Mouse (Mus musculus): Measurements from ENCODE around the gene Ckm. TPM values are rescaled to one million over a fixed set of nuclear protein-coding genes. Genes with fewer than 3 reads are reported as not detected.

Ckm gene
- polyA plus RNA-seq, 1 experiment = 0.08 TPM

- H3K4me1 ChIP-seq (ENCODE audit: control insufficient read depth, insufficient read depth, low read length) = no peaks in the 10 kb centered on the region
- no peak overlapping the region for H3K4me3 ChIP-seq (replicated peaks; ENCODE audit: insufficient read depth, low read depth, low read length)
- DNase-seq = no peak
- WGBS = 57% methylated on average over 11 of the region's 11 CpGs
- TF ChIP-seq CTCF (IDR thresholded peaks at IDR 0.05; ENCODE audit: borderline replicate concordance, insufficient read depth, low read depth, low read length) (no peak), POLR2A (IDR thresholded peaks at IDR 0.05; ENCODE audit: borderline replicate concordance, insufficient read depth, low read length) (no peak)
- H3K27me3 ChIP-seq (ENCODE audit: control insufficient read depth, insufficient read depth, low read length) = no peaks in the 10 kb centered on the region
- no peak overlapping the region for H3K27ac ChIP-seq (ENCODE audit: insufficient read depth, low read length)
Measured at GRCm38 (mm10) chr7:19410766-19411344, 6.3 kb downstream of the Ckm start.

DNA sequence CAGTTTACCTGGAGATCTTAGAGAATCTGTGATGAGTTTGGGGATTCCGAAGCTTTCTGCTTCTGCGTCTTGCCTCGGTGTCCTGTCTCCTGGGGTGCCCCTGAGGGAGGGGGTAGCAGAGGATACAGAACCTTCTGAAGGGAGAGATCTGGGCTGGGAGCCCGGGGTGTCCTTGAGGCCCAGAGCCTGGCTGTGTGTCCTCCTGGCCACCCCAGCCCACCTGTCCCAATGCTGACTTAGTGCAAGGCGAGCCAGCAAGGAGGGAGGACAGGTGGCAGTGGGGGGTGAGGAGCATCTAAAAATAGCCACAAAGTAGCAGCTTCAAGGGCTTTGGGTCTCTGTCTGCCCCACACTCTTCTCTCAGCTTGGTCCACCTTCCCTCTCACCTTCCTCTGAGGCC lies 7.2 kb downstream of the Ckm start:
- 62% methylated on average over 5 of the region's 5 CpGs for WGBS
- H3K27ac ChIP-seq (ENCODE audit: insufficient read depth, low read length) = no peak overlapping the region
- H3K4me1 ChIP-seq (ENCODE audit: control insufficient read depth, insufficient read depth, low read length) = no peaks in the 10 kb centered on the region
- no peaks in the 10 kb centered on the region for H3K27me3 ChIP-seq (ENCODE audit: control insufficient read depth, insufficient read depth, low read length)
- TF ChIP-seq POLR2A (IDR thresholded peaks at IDR 0.05; ENCODE audit: borderline replicate concordance, insufficient read depth, low read length) = no peak
- TF ChIP-seq CTCF (IDR thresholded peaks at IDR 0.05; ENCODE audit: borderline replicate concordance, insufficient read depth, low read depth, low read length) = no peak
- no peak for DNase-seq
- no peak overlapping the region for H3K4me3 ChIP-seq (replicated peaks; ENCODE audit: insufficient read depth, low read depth, low read length)

DNA sequence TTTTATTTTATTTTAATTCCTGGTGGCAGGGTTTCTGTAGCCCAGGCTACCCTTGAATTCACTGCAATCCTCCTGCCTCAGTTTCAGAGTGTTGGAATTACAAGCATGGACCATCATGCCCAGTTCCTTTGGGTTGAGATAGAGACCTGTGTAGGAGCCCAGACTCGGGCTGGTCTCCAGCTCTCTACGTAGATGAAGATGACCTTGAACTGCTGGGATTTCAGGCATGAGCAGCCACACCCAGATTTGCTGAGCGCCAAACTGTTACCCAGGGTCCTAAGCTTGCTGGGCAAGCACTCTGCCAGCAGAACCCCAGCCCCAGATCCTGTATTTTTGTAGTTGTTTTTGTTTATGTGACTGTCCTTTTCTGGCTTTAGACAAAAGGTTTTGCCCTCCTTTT lies 8.9 kb downstream of the Ckm start:
- H3K4me1 ChIP-seq (ENCODE audit: control insufficient read depth, insufficient read depth, low read length) = no peaks in the 10 kb centered on the region
- H3K27me3 ChIP-seq (ENCODE audit: control insufficient read depth, insufficient read depth, low read length) = no peaks in the 10 kb centered on the region
- DNase-seq = no peak
- WGBS = 75% methylated on average over 3 of the region's 3 CpGs
- no peak overlapping the region for H3K27ac ChIP-seq (ENCODE audit: insufficient read depth, low read length)
- no peak overlapping the region for H3K4me3 ChIP-seq (replicated peaks; ENCODE audit: insufficient read depth, low read depth, low read length)
- no peak for TF ChIP-seq POLR2A (IDR thresholded peaks at IDR 0.05; ENCODE audit: borderline replicate concordance, insufficient read depth, low read length)
- TF ChIP-seq CTCF (IDR thresholded peaks at IDR 0.05; ENCODE audit: borderline replicate concordance, insufficient read depth, low read depth, low read length) = no peak

GRCm38 (mm10) chr7:19416590-19416989 lies 12.0 kb downstream of the Ckm start:
- no peak for DNase-seq
- H3K4me3 ChIP-seq (replicated peaks; ENCODE audit: insufficient read depth, low read depth, low read length) = no peak overlapping the region
- H3K27me3 ChIP-seq (ENCODE audit: control insufficient read depth, insufficient read depth, low read length) = no peaks in the 10 kb centered on the region
- TF ChIP-seq CTCF (IDR thresholded peaks at IDR 0.05; ENCODE audit: borderline replicate concordance, insufficient read depth, low read depth, low read length) (no peak), POLR2A (IDR thresholded peaks at IDR 0.05; ENCODE audit: borderline replicate concordance, insufficient read depth, low read length) (no peak)
- WGBS = 67% methylated on average over 15 of the region's 15 CpGs
- H3K4me1 ChIP-seq (ENCODE audit: control insufficient read depth, insufficient read depth, low read length) = no peaks in the 10 kb centered on the region
- no peak overlapping the region for H3K27ac ChIP-seq (ENCODE audit: insufficient read depth, low read length)

DNA sequence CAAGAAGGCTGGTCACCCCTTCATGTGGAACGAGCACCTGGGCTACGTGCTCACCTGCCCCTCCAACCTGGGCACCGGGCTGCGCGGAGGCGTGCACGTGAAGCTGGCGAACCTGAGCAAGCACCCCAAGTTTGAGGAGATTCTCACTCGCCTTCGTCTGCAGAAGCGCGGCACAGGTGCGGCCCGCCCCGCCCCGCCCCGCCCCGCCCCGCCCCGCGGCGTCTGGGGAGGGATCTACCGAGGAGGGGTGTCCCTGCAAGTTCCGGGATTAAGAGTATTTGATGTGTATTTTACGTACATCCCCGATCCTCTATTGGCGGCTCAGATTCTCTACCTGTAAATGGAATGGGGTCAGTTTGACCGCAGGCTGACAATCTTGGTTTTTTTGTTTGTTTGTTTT lies 15.5 kb downstream of the Ckm start:
- no peak overlapping the region for H3K27ac ChIP-seq (ENCODE audit: insufficient read depth, low read length)
- TF ChIP-seq POLR2A (IDR thresholded peaks at IDR 0.05; ENCODE audit: borderline replicate concordance, insufficient read depth, low read length) = no peak
- TF ChIP-seq CTCF (IDR thresholded peaks at IDR 0.05; ENCODE audit: borderline replicate concordance, insufficient read depth, low read depth, low read length) = no peak
- no peak for DNase-seq
- H3K4me3 ChIP-seq (replicated peaks; ENCODE audit: insufficient read depth, low read depth, low read length) = no peak overlapping the region
- H3K4me1 ChIP-seq (ENCODE audit: control insufficient read depth, insufficient read depth, low read length) = no peaks in the 10 kb centered on the region
- 8% methylated on average over 28 of the region's 28 CpGs for WGBS
- H3K27me3 ChIP-seq (ENCODE audit: control insufficient read depth, insufficient read depth, low read length) = no peaks in the 10 kb centered on the region

DNA sequence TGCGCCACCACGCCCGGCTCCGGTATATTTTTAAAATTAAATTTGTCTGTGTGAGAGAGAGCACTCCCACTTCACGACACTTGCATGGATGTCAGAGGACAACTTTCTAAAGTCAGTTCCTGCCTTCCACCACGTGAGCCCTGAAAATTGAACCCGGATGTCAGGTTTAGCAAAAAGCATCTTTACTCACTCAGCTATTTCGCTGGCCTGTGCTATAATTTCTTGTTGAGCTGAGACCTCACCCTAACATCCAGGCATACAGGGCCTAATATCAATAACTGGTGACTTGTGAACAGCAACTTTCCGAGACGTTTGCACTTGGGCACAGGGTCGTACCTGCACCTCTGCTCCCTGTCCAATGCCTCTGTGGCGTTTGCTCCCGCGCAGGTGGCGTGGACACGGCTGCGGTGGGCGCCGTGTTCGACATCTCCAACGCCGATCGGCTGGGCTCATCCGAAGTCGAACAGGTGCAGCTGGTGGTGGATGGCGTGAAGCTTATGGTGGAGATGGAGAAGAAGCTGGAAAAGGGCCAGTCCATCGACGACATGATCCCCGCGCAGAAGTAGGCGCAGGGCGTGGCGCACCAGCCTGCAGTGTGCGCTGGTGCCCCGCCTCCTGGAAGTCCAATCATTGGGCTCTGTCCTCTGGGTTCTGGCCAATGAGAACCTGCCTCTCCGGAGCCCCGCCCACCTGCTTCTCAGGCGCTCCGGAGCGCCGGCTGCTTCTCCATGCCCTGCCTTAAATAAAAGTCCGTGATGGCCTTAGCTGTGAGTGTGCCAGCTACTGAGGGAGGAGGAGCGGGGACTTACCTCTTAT lies 16.5 kb downstream of the Ckm start:
- 11% methylated on average over 43 of the region's 43 CpGs for WGBS

DNA sequence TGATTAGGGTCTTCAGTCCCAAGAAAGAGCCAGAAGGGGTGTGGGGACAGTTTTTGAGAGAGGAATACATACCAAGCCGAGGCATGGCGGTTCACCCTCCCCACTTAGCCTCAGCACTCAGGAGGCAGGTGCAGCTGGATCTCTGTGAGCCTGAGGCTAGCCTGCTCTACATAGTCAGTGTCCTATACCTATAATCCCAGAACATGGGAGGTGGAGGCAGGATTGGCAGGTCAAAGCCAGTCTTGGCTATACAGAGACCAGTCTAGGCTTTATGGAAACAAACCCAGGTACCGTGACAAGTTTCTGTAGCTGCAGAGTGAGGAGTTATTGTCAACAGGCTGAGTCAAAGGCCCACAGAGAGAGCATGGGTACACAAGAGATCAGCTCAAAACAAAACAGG lies 18.5 kb downstream of the Ckm start:
- DNase-seq = no peak
- WGBS = 91% methylated on average over 3 of the region's 3 CpGs
- Histone ChIP-seq H3K27me3 (ENCODE audit: control insufficient read depth, insufficient read depth, low read length) (no peaks in the 10 kb centered on the region), H3K27ac (ENCODE audit: insufficient read depth, low read length) (no peak overlapping the region), H3K4me3 (replicated peaks; ENCODE audit: insufficient read depth, low read depth, low read length) (no peak overlapping the region), H3K4me1 (ENCODE audit: control insufficient read depth, insufficient read depth, low read length) (no peaks in the 10 kb centered on the region)
- TF ChIP-seq POLR2A (IDR thresholded peaks at IDR 0.05; ENCODE audit: borderline replicate concordance, insufficient read depth, low read length) (no peak), CTCF (IDR thresholded peaks at IDR 0.05; ENCODE audit: borderline replicate concordance, insufficient read depth, low read depth, low read length) (no peak)

More for the DNA sequence above, 16.5 kb downstream of the Ckm start:
- TF ChIP-seq POLR2A (IDR thresholded peaks at IDR 0.05; ENCODE audit: borderline replicate concordance, insufficient read depth, low read length) (no peak), CTCF (IDR thresholded peaks at IDR 0.05; ENCODE audit: borderline replicate concordance, insufficient read depth, low read depth, low read length) (no peak)
- Histone ChIP-seq H3K27me3 (ENCODE audit: control insufficient read depth, insufficient read depth, low read length) (no peaks in the 10 kb centered on the region), H3K27ac (ENCODE audit: insufficient read depth, low read length) (no peak overlapping the region), H3K4me3 (replicated peaks; ENCODE audit: insufficient read depth, low read depth, low read length) (peak overlapping the region; percentile 64), H3K4me1 (ENCODE audit: control insufficient read depth, insufficient read depth, low read length) (no peaks in the 10 kb centered on the region)
- DNase-seq = peak; percentile 84 to 89

GRCm38 (mm10) chr7:19424051-19424450 lies 19.5 kb downstream of the Ckm start:
- H3K27me3 ChIP-seq (ENCODE audit: control insufficient read depth, insufficient read depth, low read length) = no peaks in the 10 kb centered on the region
- DNase-seq = no peak
- TF ChIP-seq POLR2A (IDR thresholded peaks at IDR 0.05; ENCODE audit: borderline replicate concordance, insufficient read depth, low read length) (no peak), CTCF (IDR thresholded peaks at IDR 0.05; ENCODE audit: borderline replicate concordance, insufficient read depth, low read depth, low read length) (no peak)
- H3K27ac ChIP-seq (ENCODE audit: insufficient read depth, low read length) = no peak overlapping the region
- H3K4me3 ChIP-seq (replicated peaks; ENCODE audit: insufficient read depth, low read depth, low read length) = no peak overlapping the region
- WGBS = 61% methylated on average over 4 of the region's 4 CpGs
- H3K4me1 ChIP-seq (ENCODE audit: control insufficient read depth, insufficient read depth, low read length) = no peaks in the 10 kb centered on the region

All from cerebellum, adult 2 months (tissue).